Mouse (Mus musculus): Measurements from ENCODE around the gene Smim20.

Gene Smim20

GRCm38 (mm10) chr5:53307437-53307836 lies 40.6 kb downstream of the Smim20 start:
- no peak for DNase-seq (ENCODE audit: low spot score)

- DNase-seq (ENCODE audit: low spot score), result no peak
These were observed 47.7 kb downstream of the Smim20 start for GRCm38 (mm10) chr5:53314404-53315167.

GRCm38 (mm10) chr5:53315829-53316228 lies 48.9 kb downstream of the Smim20 start:
- no peak for DNase-seq (ENCODE audit: low spot score)

- DNase-seq (ENCODE audit: low spot score), result no peak
These were observed 50.5 kb downstream of the Smim20 start for GRCm38 (mm10) chr5:53317396-53317795.

GRCm38 (mm10) chr5:53317885-53318466 lies 51.1 kb downstream of the Smim20 start:
- DNase-seq (ENCODE audit: low spot score), result no peak

- DNase-seq (ENCODE audit: low spot score), result no peak
These were observed 53.4 kb downstream of the Smim20 start for GRCm38 (mm10) chr5:53320331-53320730.

- no peak for DNase-seq (ENCODE audit: low spot score)
These were observed 55.0 kb downstream of the Smim20 start for GRCm38 (mm10) chr5:53321901-53322300.

- DNase-seq (ENCODE audit: low spot score), result no peak
These were observed 55.6 kb downstream of the Smim20 start for GRCm38 (mm10) chr5:53322471-53322870.

- no peak for DNase-seq (ENCODE audit: low spot score)
These were observed 56.2 kb downstream of the Smim20 start for GRCm38 (mm10) chr5:53323121-53323520.

- no peak for DNase-seq (ENCODE audit: low spot score)
These were observed 57.4 kb downstream of the Smim20 start for GRCm38 (mm10) chr5:53324256-53324655.

GRCm38 (mm10) chr5:53324791-53325190 lies 57.9 kb downstream of the Smim20 start:
- no peak for DNase-seq (ENCODE audit: low spot score)

GRCm38 (mm10) chr5:53326023-53326422 lies 59.1 kb downstream of the Smim20 start:
- peak; percentile 53 for DNase-seq (ENCODE audit: low spot score)

- no peak for DNase-seq (ENCODE audit: low spot score)
These were observed 59.6 kb downstream of the Smim20 start for GRCm38 (mm10) chr5:53326491-53326890.

Data from ovary, adult 18-20 months (tissue).